Mouse (Mus musculus): ENCODE results near the gene Parp4. TPM values are rescaled to one million over a fixed set of nuclear protein-coding genes. Genes with fewer than 3 reads are reported as not detected.

Gene Parp4
- total RNA-seq, 2 experiments from 2014 or later = 16.7 to 22.4 TPM

DNA sequence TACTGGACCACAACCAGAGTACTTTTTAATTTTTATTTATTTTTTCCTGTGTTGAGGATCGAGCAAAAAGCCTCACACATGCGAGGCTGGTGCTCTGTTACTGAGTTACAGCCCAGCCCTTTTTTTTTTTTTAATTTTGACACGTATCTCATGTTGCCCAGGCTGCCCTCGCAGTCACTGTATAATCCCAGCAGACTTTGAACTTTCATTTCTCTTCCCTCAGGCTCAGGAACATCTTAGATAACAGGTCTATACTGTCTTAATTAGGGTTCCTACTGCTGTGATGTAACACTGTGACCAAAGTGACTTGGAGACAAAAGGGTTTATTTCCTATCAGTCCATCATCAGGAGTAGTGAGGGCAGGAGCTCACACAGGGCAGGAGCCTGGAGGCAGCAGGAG, 29.7 kb downstream of the Parp4 start:
- DNase-seq (ENCODE audit: low spot score) = no peak

DNA sequence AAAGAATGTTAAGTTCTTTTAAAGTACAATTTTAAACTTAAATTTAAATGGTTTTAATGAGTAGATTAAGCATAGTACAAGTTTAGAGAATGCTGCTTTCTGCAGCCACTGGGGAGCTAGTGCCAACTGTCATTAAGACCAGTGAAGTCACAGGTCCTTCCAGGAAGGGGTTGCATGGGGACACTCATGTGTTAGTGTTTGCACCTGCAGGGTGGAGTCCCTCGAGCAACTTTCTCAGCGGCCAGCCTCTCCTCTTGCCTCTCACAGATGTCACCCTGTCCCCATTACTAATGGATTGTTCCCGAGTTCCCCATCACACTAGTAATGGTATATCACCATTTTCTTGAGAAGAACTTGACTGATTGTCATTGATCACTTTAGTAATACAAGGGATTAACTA, 37.8 kb downstream of the Parp4 start:
- DNase-seq (ENCODE audit: low spot score) = no peak

DNA sequence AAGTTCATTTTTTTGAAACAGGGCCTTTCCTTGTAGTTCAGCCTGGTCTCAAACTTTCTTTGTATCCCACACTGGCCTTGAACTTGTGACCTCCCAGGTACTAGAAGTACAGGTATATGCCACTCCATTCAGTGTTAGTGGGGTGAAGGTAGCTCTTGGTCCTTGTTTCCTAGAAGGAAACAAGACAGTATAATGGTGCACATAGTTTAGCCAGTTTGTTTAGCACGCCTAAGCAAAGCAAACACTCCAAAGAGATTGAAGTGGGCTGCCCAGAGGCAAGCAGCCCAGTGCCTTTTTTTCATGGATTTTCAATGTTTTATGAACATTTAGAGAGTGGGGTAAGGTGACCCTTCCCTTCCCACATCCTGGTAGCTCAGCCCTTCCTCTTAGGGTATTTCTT, 42.1 kb downstream of the Parp4 start:
- DNase-seq (ENCODE audit: low spot score) = no peak

DNA sequence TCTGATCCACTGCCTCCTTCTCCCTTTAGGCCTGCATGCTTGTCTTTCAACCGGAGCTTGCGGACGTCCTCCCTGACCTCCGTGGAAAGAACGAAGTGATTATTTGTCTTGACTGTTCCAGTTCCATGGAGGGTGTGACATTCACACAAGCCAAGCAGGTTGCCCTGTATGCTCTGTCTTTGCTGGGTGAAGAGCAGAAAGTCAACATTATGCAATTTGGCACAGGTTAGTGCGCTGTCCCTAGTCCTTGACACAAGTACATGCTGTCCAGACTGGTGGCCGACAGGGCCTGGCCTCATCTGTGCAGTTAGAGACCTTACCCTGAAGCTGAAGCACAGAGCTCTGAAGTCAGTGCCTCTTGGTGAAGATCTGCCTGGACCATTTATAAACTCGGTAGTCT, 45.0 kb downstream of the Parp4 start:
- no peak for DNase-seq (ENCODE audit: low spot score)

DNA sequence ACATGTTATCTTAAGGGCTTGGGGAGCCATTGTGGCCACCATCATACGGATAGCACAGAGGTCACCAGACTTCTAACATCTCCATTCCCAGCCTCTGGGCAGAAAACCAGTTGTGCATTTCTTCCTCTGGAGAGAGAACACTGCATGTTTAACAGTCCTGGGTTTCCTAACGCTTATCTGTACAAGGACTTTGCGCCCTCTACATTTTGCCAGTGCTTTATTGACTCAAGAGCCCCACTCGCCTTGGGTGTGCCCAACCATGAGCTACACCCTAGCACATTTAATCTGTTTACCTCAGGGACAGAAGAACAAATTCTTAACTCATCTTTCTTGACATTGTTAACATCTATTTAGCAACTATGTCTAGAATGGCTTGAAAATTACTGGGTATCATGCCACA, 50.8 kb downstream of the Parp4 start:
- DNase-seq (ENCODE audit: low spot score) = no peak

DNA sequence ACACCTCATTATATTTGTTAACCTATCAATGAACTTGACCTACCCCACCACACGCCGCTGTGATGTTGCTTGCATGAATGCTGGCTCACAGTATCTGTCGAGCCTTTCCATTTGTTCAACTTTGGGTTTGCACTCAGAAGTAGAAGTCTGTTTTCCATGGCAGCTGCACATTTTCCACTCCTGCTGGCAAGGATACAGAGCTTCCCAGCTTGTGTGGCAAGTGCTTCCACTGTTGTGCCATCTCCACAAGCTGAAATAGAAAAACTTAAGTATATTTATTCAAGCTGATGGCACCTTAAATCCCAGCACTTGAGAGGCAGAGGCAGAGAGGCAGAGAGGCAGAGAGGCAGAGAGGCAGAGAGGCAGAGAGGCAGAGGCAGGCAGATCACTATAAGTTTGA, 52.9 kb downstream of the Parp4 start:
- DNase-seq (ENCODE audit: low spot score) = no peak

DNA sequence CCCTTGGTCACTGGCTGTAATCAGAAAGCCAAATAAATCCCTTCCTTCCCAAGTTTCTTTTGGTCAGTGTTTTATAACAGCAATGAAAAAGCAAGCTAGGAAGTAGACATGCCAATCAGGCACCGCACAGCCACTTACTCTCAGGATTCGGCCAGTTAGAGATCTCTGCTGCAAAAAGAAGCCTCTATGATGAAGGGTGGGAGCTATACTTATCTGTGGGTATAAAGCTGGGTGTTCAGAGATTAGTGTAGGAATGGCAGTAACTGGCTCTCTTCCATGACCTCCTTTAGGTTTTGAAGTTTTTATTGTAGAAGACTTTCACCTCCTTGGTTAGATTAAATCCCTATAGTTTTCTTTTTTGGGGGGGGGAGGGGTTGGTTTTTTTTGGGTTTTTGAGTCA, 55.7 kb downstream of the Parp4 start:
- DNase-seq (ENCODE audit: low spot score) = no peak

DNA sequence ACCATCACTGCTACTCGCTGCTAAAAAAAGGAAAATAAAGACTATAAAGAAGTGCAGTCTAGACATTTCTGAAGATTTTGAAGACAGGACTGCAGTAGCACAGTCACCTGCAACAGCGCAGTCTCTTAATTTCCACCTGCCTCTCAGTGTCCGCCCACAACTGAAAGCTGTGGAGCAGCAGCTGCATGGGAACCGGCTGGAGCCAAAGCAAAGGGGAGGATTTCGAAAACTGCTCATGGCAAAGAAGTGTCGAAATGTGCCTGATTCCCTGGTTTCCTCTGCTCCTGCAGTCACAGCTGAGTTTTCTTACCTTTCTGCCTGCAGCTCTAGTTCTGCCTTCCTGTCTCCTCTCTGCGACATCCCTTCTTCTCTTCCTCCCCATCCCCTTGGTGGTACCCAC, 71.8 kb downstream of the Parp4 start:
- DNase-seq (ENCODE audit: low spot score) = no peak

DNA sequence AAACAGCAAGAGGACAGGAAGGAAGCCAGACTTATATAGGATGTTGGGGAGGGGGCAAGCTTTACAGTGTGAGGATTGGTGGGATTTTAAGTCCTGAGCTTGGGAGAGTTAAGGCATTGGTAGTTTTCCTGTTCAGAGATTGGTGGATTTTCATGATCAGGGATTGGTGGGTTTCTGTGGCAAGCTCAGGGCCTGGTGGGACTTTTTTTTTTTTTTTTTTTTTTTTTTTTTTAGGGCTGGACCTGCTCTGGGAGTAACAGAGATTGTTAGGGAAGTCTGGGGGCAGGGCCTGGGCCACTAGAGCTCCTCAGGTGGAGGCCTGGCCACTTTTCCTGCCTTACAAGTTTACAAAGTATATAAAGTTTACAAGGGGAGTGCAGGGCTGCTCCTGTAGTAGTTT, 74.0 kb downstream of the Parp4 start:
- DNase-seq (ENCODE audit: low spot score) = no peak

DNA sequence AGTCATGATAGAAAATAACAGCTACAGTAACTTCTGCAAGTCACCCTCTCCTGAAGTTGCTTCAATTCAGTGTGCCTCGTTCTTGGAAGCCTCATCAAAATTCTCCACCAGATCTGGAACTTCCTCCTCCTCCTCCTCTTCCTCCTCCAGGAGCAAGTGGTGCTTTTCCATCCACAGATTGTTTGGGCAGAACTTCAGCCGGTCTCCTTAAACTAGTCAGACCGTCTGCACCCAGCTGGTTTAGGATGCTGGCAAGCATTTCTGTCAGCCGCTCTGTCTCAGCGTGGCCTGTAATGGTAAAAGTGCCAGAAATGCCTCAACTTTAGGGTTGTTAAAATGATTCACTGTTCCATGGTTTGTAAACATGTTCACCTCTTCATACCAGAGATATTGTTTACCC, 90.2 kb downstream of the Parp4 start:
- no peak for DNase-seq (ENCODE audit: low spot score)

DNA sequence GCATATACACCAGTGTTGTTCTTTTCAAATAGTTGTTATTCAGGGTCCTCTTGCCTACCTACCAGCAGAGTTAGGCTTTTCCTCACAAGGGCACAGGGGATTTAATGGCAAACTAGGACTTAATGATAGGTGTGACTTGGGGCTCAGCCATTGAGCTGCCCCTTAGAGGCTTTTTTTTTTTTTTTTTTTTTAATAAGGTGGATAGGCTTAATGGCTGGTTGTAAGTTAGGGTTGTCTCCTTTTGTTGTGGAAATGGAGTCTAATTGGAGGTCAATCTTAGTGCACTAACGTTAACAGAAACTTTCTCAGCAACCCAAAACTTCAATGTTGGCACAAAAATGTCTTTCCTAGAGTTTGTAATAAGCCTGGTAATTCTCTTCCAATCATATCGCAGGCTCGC, 91.5 kb downstream of the Parp4 start:
- DNase-seq (ENCODE audit: low spot score) = no peak

DNA sequence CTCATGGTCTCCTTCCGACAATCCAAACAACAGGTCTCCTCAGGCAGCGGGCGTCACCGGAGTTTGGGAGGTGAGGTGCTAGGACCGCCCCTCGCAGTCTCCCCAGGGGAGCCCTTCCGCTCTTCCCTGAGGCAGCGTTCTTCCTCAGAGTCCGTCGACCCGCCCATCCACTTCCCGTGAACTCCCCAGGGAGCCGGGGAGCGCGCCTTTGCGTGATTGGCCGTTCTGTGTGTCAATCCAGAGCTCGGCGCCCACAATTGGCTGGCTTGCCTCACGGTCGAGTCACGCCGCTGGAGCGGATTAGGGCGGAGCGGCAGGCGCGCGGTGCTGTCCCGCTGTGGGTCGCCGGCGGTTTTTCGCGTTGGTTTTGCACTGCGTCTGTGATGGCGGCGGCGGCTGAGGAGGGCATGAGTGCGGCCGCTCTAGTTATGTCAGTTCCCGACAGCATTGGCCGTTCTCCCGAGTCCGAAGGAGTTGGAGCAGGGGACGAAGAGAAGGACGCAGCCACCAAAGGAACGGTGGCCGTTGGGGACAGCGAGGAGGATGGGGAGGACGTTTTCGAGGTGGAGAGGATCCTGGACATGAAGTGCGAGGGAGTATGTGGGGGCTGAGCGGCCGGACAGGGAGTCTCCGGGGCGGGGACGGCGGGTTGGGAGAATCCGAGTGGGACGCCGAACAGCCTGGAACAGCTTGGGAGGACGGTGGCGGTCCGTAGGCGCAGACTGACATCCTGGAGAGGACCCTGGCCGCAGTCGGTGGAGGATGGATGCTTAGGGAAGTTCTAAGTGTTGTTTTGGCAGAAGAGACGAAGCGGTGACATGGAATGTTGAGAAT, 92.8 kb downstream of the Parp4 start, which contains the start of gene Mphosph8:
TSS of gene Mphosph8 (plus strand) at position 280 of the 834 bp plus-strand sequence.
- DNase-seq (ENCODE audit: low spot score) = peak; percentile 100

DNA sequence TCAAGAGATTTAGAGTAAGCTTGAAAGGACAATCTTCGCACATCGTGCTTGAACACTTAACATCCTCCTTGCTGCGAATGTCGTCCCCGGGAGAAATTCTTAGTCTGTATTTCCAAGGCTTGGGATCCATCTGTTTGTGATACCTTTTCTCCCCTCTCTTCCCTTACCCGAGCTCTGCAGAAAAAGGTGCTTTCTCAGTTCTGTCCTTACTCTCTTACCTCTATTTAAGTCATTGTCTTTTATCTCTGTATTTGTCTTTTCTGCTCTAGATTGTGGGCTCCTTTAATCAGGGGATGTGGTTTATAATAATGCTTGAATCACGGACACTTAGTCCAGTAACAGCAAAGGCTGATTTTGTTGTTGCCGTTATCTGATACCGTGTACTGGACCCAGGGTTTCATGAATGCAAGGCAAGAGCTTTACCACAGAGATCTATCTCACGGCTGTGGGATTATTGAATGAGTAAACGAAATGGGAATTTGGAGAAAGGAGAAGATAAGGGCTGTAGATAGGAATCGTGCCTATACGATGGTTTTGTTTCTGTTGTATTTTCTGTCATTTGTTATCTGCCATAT, 93.7 kb downstream of the Parp4 start:
- no peak for DNase-seq (ENCODE audit: low spot score)

DNA sequence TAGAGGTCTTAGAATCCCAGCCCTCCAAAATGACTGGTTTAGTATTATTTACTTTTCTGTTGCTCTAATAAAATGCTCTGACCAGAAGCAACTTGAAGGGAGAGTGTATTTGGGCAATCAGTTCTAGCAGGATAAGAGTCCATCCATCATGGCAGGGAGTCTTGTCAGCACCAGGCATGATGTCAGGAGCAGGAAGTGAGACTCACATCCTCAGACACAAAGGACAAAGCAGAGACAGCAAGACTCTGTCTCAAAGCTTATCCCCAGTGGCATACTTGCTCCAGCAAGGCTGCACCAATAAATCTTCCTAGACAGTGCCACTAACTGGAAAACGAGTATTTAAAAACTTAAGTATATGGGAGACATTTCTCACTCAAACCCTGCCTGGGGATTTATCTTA, 110.0 kb downstream of the Parp4 start:
- no peak for DNase-seq (ENCODE audit: low spot score)

DNA sequence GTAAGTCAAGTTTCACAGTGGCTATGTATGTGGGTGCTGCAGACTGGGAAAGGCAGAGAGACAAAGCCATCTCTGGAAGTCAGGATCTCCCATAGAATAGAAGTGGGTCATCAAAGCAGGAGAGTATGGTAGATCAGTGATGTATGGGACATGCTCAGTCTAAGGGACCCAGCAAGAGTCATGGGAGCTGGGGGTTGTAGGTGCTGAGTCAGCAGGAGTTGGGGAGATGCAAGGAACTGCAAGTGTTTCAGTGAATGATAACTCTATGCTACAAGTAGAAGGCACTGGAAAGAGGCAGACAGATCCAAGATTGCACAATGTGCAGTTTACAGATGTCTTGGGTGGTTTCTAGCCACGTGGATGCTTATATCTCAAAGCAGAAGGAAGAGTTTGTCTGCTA, 113.7 kb downstream of the Parp4 start:
- DNase-seq (ENCODE audit: low spot score) = no peak

DNA sequence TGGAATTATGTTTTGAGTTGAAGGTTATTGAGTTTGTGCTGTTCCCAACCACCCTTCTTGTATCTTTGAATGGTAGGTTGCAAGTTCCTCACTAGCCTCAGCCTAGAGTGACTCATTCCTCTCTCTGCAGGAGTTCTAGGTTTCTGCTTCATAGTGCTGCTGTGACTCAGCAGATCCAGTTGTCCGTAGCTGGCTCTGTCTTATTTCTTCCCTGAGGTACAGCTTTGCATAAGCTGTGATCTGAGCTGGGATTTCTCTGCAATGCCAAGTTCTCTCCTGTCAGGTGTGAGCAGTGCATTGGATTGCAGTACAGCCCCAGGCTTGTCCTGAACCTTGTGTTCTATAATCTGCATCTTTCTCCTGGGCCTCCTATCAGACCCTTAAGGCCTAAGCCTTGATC, 114.3 kb downstream of the Parp4 start:
- DNase-seq (ENCODE audit: low spot score) = no peak

DNA sequence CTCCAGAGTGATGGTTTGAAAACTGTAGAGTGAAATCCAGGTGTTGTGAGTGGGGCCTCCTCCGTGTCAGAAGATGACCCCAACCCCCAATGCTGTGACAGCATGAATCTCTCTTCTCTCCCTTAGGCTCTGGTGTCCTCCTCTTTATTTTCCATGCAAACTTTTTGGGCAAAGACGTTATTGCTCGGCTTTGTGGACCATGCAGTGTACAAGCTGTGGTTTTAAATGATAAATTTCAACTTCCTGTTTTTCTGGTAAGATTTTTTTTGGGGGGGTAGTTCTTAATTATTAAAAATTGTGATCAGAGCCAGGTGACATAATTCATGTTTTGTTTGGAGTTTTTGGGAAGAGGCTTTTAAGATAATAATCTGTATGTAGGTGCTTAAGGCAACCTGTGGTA, 120.1 kb downstream of the Parp4 start:
- DNase-seq (ENCODE audit: low spot score) = no peak

DNA sequence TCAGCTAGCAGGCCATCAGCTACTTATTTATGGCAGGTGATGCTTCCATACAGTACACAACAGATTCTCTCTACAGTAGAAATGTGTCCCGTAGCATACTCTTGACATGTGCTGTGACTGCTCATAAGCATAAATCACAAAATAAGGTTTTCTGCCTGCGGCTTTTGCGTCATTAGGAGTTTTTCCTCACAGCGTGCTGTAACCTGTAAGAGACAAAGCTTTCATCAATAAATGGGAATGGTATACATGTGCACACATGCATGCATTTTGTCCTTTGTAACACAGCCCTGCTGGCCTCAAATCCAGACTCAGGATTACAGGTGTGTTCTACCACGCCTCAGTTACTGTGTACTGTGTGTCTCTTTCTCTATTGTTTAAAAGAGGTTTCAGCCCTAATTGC, 122.4 kb downstream of the Parp4 start:
- DNase-seq (ENCODE audit: low spot score) = no peak

DNA sequence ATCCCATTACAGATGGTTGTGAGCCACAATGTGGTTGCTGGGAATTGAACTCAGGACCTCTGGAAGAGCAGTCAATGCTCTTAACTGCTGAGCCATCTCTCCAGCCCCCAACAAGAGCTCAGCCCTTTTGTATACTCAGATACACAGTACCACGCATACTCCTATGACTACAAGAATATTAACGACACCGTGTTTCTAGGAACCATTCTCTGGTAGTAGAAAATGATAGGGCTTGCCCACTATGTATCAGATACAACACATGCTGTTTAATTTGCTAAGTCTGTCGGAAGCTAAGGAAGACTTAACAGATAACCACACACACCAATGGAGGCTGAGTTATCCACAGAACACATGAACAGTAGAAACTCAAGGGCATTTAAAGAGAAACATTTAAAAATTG, 127.2 kb downstream of the Parp4 start:
- DNase-seq (ENCODE audit: low spot score) = no peak

DNA sequence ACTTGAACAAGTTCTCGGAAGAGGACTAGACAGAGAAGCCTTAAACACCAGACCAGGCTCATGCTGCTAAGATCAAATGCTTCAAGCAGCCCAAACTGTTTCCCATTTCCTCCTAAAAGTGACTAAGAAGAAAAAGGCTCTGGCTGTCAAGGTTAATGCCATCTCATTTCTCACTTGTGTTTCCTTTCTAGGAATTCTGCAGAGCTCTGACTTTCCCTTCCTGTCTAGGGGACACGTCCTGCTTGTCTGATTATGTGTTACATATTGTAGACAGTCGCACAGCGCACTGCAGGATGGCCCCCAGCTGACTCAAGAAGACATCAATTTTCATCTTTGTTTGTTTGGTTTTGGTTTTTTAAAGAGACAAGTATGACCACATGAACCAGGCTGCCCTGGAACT, 130.3 kb downstream of the Parp4 start:
- no peak for DNase-seq (ENCODE audit: low spot score)
